Mouse (Mus musculus) layer of hippocampus, adult 9-10 months (tissue): ENCODE data around the gene Rassf4.
"Not testable (repeated sequence)": the region's sequence is repeated elsewhere in the genome, so short reads cannot be mapped to it uniquely, and the experiment has no call there.

Source experiments
- DNase-seq: peaks from one replicate; pipeline ENCODE4 v3.0.0; 2022; ENCODE audit warnings: low spot score

Gene Rassf4

DNA sequence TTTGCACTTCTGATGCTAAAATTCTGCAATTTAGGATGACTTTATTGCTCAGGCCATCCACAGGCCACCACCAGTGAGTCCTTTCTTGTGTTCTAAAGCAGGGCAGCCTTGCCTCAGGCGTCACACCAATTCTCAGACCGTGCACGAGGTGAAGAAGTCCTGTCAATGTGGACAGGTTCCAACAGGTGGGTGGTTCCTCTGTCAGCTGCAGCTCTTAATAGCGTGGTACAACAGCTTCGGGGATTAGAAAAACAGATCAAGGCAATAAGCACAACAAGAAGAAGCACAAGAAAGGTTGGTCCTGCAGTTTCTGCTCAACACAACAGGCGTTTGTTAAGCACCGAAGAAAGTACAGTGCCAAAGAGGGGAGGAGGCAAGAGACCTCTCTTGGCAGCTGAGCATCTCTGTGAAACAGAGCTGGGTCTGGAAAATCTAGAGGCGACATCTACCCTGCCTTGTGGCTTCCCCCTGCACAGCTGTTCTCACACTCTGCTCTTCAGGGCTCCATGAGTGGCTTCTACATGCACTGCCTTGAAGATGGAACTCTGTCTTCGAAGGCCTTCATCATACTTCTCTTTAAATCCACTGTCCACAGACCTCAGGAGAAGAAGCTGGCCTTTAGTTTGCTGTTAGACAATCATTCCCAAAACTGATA is 37.0 kb downstream of the Rassf4 start:
- DNase-seq, result no peak

DNA sequence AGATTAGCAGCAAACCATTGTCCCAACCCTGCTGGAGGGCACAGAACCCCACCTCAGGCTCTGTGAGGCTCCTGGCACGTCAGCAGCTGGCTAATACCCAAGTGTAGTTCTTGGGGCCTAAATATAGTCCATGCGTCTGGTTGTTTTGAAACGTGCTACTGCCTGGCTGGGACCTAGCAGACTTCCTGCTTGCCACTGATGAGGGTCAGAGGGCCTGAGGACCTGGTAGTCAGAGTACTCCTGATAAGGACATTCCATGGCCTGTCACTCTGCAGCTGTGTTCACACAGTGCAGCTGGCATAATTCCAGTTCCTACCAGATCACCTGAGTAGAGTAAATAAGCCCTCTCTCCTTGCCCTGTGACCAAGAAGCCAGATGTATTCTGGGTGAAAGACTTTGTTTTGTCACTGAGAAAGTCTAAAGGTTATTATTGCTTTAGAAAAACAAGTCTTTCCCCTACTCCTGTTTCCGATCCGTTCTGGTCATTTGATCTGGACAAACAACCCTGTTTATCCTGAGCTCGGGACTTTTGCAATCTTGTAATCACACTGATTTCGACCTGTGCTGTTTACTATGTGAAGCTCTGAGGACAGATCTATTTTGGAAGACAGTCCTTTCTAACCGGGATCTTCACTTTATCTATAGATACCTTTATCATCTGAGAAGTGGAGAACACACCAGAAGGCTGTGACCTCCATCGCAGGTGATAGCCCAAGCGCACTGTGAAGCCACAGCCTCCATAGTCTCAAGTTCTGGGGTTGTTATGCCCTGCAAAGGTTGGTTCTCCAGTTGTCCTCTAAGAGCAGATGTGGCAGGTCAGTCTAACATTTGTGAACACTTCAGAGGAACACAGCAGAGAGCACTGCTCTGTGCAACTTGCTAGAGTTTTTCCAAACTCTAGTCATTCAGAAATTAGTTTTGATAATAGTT is 38.2 kb downstream of the Rassf4 start:
- no peak for DNase-seq

DNA sequence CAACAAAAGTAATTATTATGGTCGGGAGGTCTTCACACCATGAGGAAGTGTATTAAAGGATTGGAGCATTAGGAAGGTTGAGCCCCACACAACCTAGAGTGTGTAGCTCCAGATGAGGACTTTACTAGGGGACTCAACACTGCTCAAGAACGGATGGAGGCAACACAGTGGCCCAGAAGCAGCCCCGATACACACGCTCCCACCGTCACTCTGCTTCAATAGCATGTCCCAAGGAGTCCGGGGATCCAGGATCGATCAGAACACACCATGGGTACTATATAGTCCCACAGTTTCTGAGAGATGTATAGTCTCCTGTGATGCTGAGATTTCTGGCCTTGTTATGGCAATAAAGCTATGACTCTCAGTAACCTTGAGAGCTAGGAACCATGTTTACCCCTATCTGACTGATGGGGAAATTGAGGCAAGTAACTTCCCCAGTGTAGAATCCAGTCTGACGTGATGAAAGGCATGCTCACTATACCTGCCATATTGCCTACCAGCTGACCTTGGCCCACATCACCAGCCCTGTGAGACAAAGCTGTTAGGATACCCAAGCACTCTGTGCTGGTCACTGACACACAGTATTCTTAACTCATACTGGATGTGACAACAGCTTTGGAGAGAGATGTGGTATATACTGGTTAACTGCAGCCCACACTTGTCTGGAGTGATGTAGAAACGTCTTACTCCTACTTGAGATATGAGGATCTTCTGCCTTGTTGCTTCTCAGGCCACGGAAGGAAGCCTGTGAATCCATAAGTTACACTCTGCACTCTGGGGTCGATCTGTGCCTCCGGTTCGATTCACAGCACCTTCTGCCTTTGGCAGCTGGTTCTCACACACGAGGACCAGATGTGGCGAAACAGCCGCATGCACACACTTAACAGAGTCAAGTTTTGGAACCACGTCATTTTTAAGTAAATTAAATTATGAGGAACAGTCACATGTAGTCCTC is 39.7 kb downstream of the Rassf4 start:
- no peak for DNase-seq

DNA sequence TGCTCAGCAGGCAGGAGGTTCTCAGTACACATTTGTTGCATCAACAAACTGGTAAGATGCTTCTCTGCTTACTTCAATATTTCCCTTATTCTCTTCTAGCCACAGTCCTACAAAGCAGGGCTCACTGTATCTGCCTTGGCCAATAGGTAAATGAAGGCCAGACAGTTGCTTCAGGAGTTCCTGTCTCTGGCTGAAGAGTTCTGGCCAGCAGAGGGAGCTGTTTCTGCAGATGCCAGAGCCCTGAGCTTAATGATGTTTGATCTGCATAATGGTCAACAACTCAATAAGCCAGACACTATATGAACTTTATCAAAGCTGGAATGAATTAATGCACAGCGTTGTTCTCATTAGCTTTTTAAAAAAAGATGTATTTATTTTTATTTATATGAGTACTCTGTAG is 41.6 kb downstream of the Rassf4 start:
- peak; percentile 55 for DNase-seq

DNA sequence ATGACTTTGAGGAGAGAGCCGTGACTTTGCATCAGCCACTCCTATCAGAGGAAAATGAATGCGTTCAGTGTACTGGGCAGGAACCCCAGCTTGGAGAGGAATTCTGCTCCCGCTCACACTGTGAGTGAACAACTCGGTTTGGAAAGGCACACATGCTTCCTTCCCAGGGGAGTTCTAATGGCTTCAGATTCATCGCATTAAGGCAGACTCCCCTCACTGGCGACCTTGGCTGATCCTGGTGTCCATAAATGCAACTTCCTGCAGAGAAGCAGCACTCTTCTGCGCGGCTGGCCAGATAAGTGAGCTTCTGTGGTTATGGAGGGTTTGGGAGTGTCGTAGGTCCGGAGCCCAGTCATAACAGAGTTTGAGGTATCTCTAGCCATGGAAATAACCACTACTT is 44.0 kb downstream of the Rassf4 start:
- DNase-seq, result no peak

DNA sequence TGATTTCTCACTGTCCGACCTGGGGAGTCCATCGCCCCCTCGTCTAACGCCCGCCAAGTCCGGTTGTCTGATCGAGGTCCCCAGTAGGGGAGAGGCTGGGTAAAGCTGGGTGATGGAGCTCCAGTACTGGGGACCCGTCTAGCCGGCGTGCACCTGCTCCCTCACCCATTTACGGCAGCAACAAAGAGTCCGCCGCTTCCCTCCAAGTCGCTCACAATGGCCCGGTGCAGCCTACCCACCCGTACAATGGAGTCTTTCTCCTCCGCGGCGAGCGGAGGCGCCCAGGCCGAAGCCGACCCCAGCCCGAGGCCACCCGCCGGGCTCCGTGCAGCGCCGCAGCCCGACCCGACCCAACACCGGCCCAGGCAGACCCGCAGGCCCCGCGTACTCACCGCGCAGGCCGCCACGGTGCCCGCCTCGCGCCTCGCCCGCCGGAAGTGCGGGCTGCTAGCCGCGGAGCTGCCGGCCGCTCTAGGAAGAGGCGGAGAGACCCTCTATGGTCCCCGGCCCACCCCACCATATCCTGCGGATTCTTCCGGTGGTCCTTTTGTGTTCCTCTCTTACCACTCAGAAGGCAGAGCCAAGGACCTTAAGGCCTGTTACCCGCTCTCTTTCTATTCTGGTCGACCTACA is 45.1 kb downstream of the Rassf4 start, which contains the start of gene Zfp422:
TSS of gene Zfp422 (minus strand) at position 461 of the 633 bp plus-strand sequence.
- no peak for DNase-seq

DNA sequence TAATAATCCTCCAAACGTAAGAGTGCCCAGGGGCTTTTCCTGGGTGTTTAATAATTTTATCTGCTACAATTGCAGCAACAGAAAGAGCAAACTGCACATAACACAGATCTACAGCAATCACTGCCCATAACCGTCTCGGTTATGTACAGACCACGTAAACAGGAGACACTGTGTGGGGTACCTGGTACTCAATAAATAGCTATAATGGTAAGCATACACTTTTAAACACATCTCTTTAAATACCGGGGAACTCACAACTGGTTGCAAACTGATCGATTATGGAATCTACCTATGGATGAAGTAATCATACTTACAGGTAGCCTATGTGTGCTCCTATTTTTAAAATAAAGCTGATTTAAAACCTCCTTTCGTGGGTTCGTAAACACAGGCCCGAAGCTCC is 45.7 kb downstream of the Rassf4 start:
- no peak for DNase-seq

DNA sequence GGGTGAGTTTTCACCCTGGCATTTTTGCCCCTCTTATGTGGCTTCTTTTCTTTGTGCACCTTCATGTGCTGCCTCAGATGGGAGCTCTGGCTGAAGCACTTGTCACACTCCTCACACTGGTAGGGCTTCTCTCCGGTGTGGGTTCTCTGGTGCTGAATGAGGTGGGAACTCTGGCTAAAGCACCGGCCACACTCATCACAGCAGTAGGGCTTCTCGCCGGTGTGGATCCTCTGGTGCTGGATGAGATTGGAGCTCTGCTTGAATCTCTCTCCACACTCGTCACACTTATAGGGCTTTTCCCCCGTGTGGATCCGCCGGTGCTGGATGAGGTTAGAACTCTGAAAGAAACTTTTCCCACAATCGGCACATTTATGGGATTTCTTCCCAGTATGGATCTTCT is 47.3 kb downstream of the Rassf4 start:
- not testable (repeated sequence) for DNase-seq

DNA sequence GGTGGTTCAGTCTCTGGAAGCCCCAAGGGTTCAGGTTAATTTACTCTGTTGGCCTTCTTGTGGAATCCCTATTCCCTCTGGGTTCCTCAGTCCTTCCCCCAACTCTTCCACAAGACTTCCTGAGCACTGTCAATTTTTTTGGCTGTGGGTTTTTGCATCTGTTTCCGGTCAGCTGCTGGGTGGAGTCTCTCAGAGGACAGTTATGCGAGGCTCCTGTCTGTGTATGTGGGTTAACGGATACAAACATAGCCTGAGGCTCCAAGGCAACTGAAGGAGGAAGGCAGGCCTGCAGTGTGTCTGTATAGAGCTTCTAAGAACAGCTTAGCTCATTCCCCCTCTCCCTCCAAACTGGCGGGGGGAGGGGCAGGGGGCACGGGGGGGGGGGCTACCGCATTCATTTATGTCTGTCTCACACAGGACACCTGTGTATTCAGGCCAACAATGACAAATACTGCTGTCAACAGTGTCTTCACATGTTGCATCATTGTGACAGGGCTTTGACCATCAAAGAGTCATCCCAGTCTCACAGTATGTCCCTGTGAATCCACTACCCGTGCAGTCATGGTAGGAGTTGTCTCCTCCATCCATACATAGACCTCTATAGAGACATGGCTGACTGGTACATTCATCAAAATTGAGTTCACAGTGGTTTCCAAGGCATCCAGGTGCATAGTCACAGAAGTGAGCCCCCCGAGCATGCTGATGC is 52.3 kb downstream of the Rassf4 start:
- no peak for DNase-seq

DNA sequence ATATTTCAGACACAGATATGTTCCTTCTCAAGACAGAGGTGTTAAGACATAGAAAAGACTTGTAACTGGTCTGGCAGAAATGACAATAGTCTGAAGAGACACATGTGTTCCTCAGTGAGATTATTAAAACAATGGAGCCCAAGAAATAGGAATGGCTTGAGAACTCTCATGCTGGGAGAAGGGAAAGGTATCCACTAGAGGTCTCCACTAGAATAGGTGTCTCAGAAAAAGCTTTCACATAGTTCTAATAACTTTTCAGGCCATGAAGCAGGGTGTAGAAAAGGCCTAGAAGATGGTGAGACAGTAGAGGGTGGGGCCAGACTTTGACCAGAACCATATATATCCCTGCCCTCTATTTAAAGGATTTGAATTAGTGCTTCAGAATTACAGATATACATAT is 55.7 kb downstream of the Rassf4 start:
- DNase-seq, result no peak

DNA sequence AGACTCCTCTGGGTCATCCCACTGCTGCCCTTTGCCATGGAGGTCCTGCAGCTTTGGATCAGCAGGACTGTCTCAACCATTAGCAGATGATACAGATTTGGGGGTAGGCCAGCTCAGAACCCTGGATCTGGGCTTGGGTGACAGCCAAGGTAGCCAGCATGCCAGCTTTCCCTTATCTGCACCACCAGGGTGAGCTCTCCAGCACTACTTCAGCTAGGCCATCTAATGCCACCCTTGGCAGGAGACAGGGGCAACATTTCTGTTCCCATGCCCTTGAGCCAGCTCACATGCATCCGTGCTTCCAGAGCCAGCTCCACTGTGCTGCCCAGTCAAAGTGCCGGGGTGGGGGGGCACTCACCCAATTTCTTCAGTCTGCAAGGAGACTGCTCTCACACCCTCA is 58.0 kb downstream of the Rassf4 start:
- DNase-seq, result no peak

DNA sequence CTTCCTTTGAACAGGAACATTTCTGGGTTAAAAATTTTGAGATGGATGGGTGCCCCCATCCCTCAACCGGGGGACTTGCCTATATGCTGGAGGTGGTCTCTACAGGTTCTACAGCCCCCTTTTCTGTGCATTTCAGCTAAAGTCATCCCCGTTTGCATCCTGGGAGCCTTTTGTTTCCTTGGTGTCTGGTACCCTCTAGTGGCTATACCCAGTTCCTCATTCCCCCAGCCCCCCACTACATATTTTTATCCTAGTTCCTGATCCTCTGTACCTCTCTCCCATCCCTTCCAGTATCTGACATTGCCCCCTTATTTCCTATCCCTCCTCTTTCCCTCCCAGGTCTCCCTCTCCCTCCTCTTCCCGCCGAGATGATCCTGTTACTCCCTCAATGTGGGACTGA is 66.5 kb downstream of the Rassf4 start:
- DNase-seq, result no peak

DNA sequence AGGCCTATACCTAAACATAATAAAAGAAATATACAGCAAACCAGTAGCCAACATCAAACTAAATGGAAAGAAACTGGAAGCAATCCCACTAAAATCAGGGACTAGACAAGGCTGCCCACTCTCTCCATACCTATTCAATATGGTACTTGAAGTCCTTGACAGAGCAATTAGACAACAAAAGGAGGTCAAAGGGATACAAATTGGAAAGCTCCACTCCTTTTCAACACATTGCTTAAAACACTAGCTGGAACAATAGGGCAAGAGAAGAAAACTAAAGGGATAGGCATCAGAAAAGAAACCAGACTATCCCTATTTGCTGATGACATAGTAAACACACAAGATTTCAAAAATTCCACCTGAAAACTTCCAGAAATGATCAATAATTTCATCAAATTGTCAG is 72.8 kb downstream of the Rassf4 start:
- DNase-seq, result not testable (repeated sequence)

DNA sequence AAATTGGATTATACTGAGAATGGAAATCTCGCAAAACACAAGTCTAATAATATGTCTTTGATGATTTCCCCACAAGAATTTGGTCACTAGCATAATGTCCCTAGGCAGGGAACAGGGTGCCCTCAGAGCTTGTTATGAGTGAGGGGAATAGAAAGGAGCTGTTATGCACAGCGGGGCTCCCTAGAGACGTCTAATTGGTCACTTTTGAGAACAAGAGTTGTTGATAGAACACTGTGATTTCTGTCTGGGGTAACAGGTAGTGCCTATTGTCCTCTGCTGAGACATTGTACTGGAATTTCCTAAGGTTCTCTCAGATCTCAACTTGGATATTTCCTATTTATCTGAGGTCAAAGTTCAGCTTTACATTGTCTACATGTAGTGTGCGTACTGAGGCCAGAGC is 89.7 kb downstream of the Rassf4 start, which contains the start of gene Olfr215:
TSS of gene Olfr215 (minus strand) at position 101 of the 400 bp plus-strand sequence.
- no peak for DNase-seq
